Mouse (Mus musculus): ENCODE measurements around the gene Ehmt1. TPM values are rescaled to one million over a fixed set of nuclear protein-coding genes. Genes with fewer than 3 reads are reported as not detected.
"Not testable (repeated sequence)": the region's sequence is repeated elsewhere in the genome, so short reads cannot be mapped to it uniquely, and the experiment has no call there.

The Ehmt1 gene
- polyA plus RNA-seq, 1 experiment from 2014 or later: 47.5 TPM

DNA sequence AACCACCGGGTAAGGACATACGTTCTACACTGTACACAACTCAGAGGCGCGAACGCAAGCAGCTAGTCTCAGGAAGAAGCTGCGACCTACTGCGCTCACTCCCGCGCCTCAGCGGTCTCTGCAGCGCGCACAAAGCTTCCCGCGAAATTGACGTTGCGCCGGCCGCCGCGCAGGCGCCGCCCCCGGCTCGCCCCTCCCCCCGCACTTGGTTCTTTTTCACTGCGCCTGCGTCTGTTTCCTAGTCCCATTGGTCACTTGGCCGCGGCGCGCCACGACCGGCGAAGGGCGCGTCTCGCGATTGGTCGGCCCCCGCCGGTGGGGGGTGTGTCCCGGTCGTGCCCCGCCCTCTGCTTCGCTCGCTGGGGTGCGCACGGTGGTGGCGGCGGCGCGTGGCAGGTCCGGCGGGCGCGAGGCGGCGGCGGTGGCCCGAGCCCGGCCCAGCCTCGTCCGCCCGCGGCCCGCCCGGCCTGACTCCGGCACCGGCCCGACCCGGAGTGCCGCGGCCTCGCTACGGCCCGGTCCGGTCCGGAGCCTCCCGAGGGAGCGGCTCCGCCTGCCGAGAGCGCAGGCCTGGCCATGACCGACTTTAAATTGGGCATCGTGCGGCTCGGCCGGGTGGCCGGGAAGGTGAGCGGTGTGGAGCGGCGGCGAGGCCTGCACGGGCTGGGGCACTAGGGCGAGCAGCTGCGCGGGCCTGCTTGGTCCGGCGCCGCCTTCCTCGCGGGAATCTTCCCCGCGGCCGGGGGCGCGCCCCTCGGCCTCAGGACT is 30.2 kb upstream of the Ehmt1 start, which contains the start of gene Zmynd19:
Gene Zmynd19, plus strand, starts transcription at position 372 of the 768 bp plus-strand sequence.
- Histone ChIP-seq H3K9ac (ENCODE audit: low read depth, low read length) (peak within 1 kb of the TSS; percentile 88), H3K4me3 (replicated peaks; ENCODE audit: low read depth, low read length) (peak within 1 kb of the TSS; percentile 81), H3K4me1 (replicated peaks; ENCODE audit: insufficient read depth, low read length) (peaks cover 8% of the 10 kb centered on the region), H3K27me3 (ENCODE audit: insufficient read depth, low read length) (no peaks in the 10 kb centered on the region), H3K9me3 (replicated peaks; ENCODE audit: low read length) (no peaks in the 10 kb centered on the region), H3K36me3 (ENCODE audit: insufficient read depth, low read length) (peaks cover 14% of the 10 kb centered on the region), H3K27ac (peak within 1 kb of the TSS; percentile 72), H3K4me2 (ENCODE audit: low read length) (peak within 1 kb of the TSS; percentile 92)
- peak; percentile 98 for ATAC-seq (replicated peaks; ENCODE audit: low FRiP score, low read depth)
- WGBS: under 1% methylated on average over 92 of the region's 108 CpGs
- DNase-seq (ENCODE audit: low spot score): peak; percentile 97
- TF ChIP-seq CTCF (IDR thresholded peaks at IDR 0.05; ENCODE audit: low read depth): no peak

DNA sequence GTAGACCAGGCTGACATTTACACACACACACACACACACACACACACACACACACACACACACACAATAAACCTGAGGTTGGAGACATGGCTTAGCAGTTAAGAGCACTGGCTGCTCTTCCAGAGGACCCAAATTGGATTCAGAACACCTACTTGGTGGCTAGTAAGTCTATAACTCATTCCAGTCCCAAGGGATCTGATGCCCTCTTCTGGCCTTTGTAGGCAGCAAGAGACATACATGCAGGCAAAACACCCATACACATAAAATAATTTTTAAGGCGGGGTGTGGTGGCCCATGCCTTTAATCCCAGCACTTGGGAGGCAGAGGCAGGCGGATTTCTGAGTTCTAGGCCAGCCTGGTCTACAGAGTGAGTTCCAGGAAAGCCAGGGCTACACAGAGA is 24.9 kb upstream of the Ehmt1 start:
- peak; percentile 40 for DNase-seq (ENCODE audit: low spot score)
- 58% methylated on average over 2 of the region's 2 CpGs for WGBS
- not testable (repeated sequence) for ATAC-seq (replicated peaks; ENCODE audit: low FRiP score, low read depth)

DNA sequence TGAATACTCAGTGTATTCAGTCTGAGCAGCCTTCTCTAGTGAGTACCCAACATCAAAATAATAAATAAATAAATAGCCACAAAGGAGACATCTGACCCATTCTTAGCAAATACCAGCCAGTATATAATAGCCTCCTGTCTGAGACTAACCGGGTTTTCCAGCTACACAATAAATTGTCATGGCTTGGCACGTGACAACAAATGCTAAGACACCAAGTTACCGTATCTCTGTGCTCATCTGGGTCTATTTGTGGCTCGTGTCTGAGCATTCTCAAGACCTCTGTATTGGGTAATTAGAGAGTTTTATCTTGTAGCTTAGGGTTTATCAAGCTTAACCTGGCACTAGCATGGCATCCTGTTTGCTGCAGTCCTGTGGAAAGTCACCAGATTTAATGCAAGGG is 22.7 kb upstream of the Ehmt1 start:
- Histone ChIP-seq H3K4me3 (replicated peaks; ENCODE audit: low read depth, low read length) (no peak overlapping the region), H3K4me1 (replicated peaks; ENCODE audit: insufficient read depth, low read length) (no peaks in the 10 kb centered on the region), H3K9me3 (replicated peaks; ENCODE audit: low read length) (no peaks in the 10 kb centered on the region), H3K27ac (no peak overlapping the region), H3K36me3 (ENCODE audit: insufficient read depth, low read length) (no peaks in the 10 kb centered on the region), H3K9ac (ENCODE audit: low read depth, low read length) (no peak overlapping the region), H3K4me2 (ENCODE audit: low read length) (no peak overlapping the region), H3K27me3 (ENCODE audit: insufficient read depth, low read length) (no peaks in the 10 kb centered on the region)
- DNase-seq (ENCODE audit: low spot score) (no peak), ATAC-seq (replicated peaks; ENCODE audit: low FRiP score, low read depth) (no peak)
- TF ChIP-seq CTCF (IDR thresholded peaks at IDR 0.05; ENCODE audit: low read depth): no peak
- 60% methylated on average over 4 of the region's 4 CpGs for WGBS

More for the DNA sequence above, 24.9 kb upstream of the Ehmt1 start:
- not testable (repeated sequence) for H3K9me3 ChIP-seq (replicated peaks; ENCODE audit: low read length); H3K4me2 ChIP-seq (ENCODE audit: low read length); H3K27ac ChIP-seq; H3K9ac ChIP-seq (ENCODE audit: low read depth, low read length); H3K4me3 ChIP-seq (replicated peaks; ENCODE audit: low read depth, low read length); H3K4me1 ChIP-seq (replicated peaks; ENCODE audit: insufficient read depth, low read length); H3K36me3 ChIP-seq (ENCODE audit: insufficient read depth, low read length); H3K27me3 ChIP-seq (ENCODE audit: insufficient read depth, low read length)
- TF ChIP-seq CTCF (IDR thresholded peaks at IDR 0.05; ENCODE audit: low read depth): peak; percentile 72

DNA sequence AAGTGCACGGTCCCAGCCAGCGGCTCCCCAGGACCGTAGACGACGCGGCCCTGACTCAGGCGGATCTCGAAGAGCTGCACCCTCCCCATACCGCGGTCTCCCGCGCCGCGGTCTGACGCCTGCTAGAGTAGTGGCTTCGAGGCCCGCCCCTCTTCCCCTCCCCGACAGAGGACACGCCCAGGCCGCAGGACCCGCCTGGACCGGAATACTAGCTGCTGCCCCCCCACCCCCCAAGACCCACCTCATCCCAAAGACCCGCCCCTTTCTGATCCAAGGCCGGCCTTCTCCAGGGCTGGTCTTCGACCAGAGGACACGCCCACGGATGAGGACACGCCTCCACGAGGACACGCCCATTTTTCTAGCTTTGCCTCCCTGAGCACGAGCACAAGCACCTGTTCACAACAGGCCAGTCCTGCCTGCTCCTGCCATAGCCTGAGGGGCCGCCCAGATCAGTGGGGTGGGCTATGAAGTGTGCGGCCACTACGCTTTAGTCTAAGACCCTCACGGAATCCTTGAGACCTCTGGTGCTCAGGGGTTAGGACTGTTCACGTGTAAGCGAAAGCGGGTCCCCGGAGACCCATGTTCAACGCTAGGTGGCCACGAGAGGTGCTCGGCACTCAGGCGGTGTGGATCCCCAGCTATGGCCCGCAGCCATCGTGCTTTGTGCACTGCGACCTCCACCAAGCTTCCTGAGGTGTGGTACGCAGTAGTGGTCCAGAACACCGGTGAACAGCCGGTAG is 15.8 kb upstream of the Ehmt1 start, which contains the start of gene Arrdc1:
Gene Arrdc1, minus strand, starts transcription at position 196 of the 740 bp plus-strand sequence.
- Histone ChIP-seq H3K27ac (peak within 1 kb of the TSS; percentile 86), H3K9ac (ENCODE audit: low read depth, low read length) (peak within 1 kb of the TSS; percentile 62), H3K36me3 (ENCODE audit: insufficient read depth, low read length) (no peaks in the 10 kb centered on the region), H3K4me3 (replicated peaks; ENCODE audit: low read depth, low read length) (peak within 1 kb of the TSS; percentile 51), H3K9me3 (replicated peaks; ENCODE audit: low read length) (no peaks in the 10 kb centered on the region), H3K27me3 (ENCODE audit: insufficient read depth, low read length) (no peaks in the 10 kb centered on the region), H3K4me1 (replicated peaks; ENCODE audit: insufficient read depth, low read length) (peaks cover 10% of the 10 kb centered on the region; the same call in 1 of the 2 replicates), H3K4me2 (ENCODE audit: low read length) (peak within 1 kb of the TSS; percentile 72)
- ATAC-seq (replicated peaks; ENCODE audit: low FRiP score, low read depth) (peak; percentile 93), DNase-seq (ENCODE audit: low spot score) (peak; percentile 98)
- WGBS: under 1% methylated on average over 49 of the region's 49 CpGs
- TF ChIP-seq CTCF (IDR thresholded peaks at IDR 0.05; ENCODE audit: low read depth): peak; percentile 66

DNA sequence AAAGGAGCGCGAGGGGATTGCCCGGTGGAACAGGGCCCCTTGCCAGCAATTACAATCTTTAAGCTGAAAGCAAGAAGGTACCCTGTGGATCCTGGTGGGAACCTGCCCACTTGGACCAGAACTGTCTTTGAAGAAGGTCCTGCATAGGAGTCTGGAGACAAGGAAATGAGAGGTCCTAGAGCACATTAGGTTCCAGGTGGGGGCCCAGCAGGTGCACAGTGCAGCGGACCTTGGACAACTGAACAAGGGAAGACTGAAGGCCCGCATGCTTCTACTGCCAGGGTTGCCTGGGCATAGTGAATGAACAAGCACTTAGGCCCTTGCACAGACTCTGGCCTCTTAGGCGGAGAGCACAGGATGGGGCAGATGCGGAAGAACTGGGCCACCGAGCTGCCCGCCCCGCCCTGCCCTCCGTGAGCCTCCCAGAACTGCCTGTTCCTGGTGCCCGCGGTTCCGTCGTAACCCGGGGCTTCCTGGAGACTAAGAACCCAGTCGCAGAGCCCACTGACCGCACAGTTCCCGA is 15.1 kb upstream of the Ehmt1 start:
- peaks cover 10% of the 10 kb centered on the region; the same call in 1 of the 2 replicates for H3K4me1 ChIP-seq (replicated peaks; ENCODE audit: insufficient read depth, low read length)
- DNase-seq (ENCODE audit: low spot score): peak; percentile 52
- peak overlapping the region; percentile 86 for H3K27ac ChIP-seq
- no peaks in the 10 kb centered on the region for H3K27me3 ChIP-seq (ENCODE audit: insufficient read depth, low read length)
- TF ChIP-seq CTCF (IDR thresholded peaks at IDR 0.05; ENCODE audit: low read depth): no peak
- peak; percentile 78 for ATAC-seq (replicated peaks; ENCODE audit: low FRiP score, low read depth)
- peak overlapping the region; percentile 62 for H3K9ac ChIP-seq (ENCODE audit: low read depth, low read length)
- WGBS: 5% methylated on average over 19 of the region's 19 CpGs
- H3K4me3 ChIP-seq (replicated peaks; ENCODE audit: low read depth, low read length): peak overlapping the region; percentile 51
- no peaks in the 10 kb centered on the region for H3K9me3 ChIP-seq (replicated peaks; ENCODE audit: low read length)
- H3K36me3 ChIP-seq (ENCODE audit: insufficient read depth, low read length): no peaks in the 10 kb centered on the region
- peak overlapping the region; percentile 72 for H3K4me2 ChIP-seq (ENCODE audit: low read length)

DNA sequence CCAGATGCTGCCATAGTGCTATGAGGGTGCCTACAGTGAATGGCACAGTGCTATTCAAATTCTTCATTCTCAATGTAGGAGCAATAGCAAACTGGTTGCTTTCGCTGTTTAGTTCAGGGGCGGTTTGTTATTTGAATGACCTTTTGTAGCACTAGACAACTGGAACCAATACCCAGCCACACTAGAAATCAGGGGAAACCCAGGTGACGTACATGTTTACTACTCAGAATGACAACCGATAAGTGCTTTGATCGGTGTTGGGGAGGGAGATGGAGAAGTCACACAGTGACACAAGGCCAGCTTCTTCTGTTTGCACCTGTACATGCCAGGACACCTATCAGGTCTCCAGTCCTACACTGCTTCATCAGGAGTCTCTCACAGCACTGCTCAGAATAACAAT is 10.2 kb upstream of the Ehmt1 start:
- Histone ChIP-seq H3K4me1 (replicated peaks; ENCODE audit: insufficient read depth, low read length) (peaks cover 26% of the 10 kb centered on the region; the same call in 1 of the 2 replicates), H3K36me3 (ENCODE audit: insufficient read depth, low read length) (0 out of 2 replicates have a peak, but pooled peaks cover 5% of the 10 kb centered on the region), H3K4me3 (replicated peaks; ENCODE audit: low read depth, low read length) (no peak overlapping the region), H3K4me2 (ENCODE audit: low read length) (no peak overlapping the region), H3K27ac (peak overlapping the region; percentile 76; the same call in 1 of the 2 replicates), H3K9ac (ENCODE audit: low read depth, low read length) (no peak overlapping the region), H3K27me3 (ENCODE audit: insufficient read depth, low read length) (no peaks in the 10 kb centered on the region), H3K9me3 (replicated peaks; ENCODE audit: low read length) (no peaks in the 10 kb centered on the region)
- no peak for TF ChIP-seq CTCF (IDR thresholded peaks at IDR 0.05; ENCODE audit: low read depth)
- ATAC-seq (replicated peaks; ENCODE audit: low FRiP score, low read depth) (no peak), DNase-seq (ENCODE audit: low spot score) (no peak)
- WGBS: 93% methylated on average over 5 of the region's 5 CpGs

Data from kidney, postnatal 0 days (tissue).